Mouse (Mus musculus) adrenal gland, postnatal 25 days (tissue): ENCODE measurements around the gene Rpusd1. TPM values are rescaled to one million over a fixed set of nuclear protein-coding genes. Genes with fewer than 3 reads are reported as not detected.

Experiments
- DNase-seq: peaks from one replicate; pipeline ENCODE4 v3.0.0; 2021; ENCODE audit warnings: mixed read lengths
- long read RNA-seq: library from polyadenylated mRNA; stranded (forward); transcript quantifications from one replicate; pipeline ENCODE4 v2.0.0, GENCODE M21; 2021
- total RNA-seq: library from RNA; stranded (reverse); gene quantifications from 2 replicates; pipeline ENCODE4 v1.2.3, GENCODE M21; 2021

Rpusd1 gene
- 14.1 and 14.6 TPM in 2 replicates for total RNA-seq
- long read RNA-seq, transcript Rpusd1-201 (6 exons, 1,745 nt), result major isoform, 6 of 13 reads
- long read RNA-seq, partial matches to known transcripts, result 4 of 13 reads
- long read RNA-seq, other reads (novel, unspliced or antisense), result 1 of 13 reads

DNA sequence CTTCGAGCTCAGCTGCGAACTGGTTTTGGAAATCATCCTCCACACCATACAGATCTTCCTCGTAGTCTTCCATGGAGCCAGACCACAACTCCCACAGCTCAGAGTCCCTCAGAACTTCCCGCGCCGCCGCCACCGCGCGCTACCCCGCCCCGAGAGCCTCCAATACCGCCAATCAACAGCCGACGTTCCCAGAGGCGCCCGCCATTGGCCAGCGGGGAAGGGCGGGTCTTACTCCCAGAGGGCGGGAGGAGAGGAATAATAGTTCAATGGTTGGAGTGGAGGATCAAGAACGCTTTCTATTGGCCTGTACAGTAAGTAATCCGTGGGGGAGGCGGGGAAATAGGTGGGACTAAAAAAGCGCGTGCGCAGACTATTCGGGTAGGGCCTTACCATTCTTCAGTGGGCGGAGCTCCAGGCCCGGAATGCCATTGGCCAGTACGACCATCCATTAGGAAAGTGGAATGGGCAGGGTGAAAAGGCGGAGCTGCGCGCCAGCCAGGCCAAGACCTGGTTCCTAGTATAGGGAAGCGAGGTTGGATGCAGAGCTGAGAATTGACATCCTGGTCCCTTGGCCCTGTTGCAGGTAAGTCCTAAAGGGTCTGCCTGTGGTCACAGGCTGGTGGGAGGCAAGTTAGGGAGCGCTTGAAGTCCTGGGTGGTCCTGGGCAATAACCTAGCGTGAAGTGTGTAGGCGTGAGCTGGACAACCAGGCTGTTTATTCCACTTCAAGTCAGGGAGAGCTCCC lies at the start of gene Rpusd1, which contains the start of gene Chtf18:
Gene Rpusd1, plus strand, starts transcription at position 406 of the 744 bp plus-strand sequence.
Gene Chtf18, minus strand, starts transcription at position 155 of the 744 bp plus-strand sequence.
- DNase-seq, result peak; percentile 98

DNA sequence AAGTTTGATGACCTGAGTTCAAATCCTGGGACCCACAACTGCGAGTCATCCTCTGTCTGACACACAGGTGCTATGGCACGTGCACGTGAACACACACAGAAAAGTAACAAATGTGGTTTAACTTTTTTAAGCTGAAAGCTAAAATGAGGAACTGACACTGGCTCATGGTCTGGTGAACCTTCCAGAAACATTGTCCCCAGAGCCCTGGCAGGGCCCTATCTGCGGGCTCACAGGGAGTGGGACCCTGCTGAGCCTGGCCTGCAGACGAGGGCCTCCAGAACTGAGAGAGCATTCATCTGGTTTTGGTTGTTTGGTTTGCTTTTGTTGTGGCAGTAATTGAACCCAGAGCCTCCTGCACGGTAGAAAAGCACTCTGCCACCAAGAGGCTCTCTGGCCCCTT lies 49.5 kb upstream of the Rpusd1 start:
- no peak for DNase-seq

DNA sequence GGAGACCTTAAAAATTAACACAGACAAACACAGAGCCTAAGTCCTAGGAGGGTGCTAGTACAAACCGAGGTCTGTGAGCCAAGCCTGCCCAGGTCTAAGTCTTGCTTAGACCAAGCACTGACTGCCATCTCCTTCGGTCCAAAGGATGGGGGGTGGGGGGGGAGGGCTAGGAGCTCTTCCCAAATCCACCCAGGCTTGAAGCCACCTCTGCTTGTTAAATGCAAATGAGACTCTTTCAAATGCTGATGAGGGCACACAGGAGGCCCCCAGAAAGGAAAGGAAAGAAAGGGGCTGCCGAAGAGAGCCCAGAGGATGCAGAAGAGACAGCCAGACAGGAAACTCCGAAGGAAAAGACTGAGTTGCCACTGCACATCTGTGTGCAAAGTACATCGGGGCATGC lies 47.7 kb upstream of the Rpusd1 start:
- no peak for DNase-seq

DNA sequence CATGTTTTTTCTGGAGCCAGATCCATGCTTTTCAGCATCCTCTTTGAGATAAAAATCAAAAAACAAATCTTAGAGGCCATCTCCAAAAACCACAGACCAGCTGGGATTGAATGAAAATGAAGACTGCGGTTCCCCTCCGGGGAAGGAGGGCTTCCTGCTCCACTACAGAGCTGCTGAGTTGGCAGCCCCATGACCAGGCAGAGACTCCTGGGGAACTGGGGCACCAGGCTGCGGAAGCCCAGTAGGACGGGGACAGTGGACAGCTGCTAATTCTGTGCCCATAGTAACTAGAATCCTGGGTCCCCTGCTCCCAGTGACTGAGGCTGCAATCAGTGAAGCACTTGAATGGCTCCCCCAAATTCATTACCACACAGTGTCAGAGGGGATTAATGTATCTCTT lies 45.8 kb upstream of the Rpusd1 start:
- no peak for DNase-seq

DNA sequence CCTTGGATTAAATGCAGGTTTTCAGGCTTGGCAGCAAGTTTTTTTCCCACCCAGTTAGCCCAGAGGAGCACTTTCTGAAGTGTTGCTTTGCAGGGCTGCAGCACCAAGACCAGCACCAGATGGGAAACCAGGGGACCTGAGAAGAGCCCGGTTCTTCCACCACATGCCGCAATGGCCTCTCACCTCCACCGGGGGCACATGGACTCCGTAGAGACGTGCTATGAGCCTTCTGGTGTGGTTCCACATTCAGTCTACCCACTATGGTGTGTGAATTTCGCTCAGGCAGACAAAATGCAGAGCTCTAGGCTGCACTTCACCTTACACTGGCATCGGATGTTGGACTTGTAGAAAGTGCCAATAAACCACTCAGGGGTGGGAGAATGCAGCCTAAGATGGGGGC lies 41.1 kb upstream of the Rpusd1 start:
- DNase-seq, result no peak

DNA sequence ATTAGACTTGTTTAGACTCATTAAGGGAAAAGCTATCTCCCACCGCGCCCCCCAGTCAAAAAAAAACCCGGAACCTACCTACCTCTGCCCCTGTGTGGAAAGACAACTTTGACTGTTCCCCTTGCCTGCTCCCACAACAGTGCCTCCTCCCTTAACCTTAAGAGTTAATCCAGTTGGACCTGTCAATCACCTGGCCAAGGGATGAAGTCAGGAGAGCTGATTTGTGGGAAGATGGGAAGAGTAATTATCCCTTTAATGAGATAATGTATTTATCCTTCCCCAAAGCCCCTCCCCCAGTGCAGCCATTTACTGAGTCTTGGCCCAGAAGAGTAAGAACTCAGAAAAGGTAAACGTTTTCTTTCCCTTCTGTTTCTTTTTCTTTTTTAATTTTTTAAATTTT lies 38.5 kb upstream of the Rpusd1 start:
- no peak for DNase-seq

DNA sequence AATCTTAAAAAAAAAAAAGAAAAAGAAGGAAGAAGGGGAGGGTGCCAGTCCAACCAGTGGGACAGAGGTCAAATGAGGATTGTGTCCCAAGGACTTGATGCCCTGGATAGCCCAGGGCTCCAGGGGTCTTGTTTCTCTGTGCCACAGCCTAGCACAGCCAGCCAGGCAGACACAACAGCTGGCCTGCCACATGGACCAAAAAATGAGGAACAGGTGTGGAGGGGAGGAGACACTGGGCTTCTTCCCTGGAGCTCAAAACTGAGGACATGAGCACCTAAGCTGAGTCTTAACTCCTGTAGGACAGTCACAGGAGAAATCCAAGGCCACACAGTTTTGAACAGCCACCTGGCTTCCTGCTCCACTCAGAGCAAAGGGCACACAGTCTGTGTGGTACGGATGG lies 31.2 kb upstream of the Rpusd1 start:
- no peak for DNase-seq

DNA sequence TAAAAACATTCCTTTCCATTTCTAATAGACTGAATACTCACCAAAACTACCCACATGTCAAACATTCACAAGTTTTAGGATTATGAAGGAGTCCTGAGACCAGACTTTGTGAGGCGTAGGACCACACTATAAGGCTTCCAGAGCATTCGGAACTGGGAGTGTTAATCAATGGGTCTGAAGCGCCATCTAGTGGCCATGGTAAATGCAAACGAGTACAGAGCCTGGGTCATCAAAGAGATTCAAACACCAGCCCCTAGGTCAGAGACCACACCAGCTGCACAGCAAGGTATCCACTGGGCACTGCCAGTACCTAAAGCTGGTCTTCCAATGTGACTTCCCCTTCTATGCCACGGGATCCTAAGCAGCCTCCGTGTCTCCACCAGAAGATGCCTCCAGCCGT lies 29.0 kb upstream of the Rpusd1 start:
- peak; percentile 63 for DNase-seq

DNA sequence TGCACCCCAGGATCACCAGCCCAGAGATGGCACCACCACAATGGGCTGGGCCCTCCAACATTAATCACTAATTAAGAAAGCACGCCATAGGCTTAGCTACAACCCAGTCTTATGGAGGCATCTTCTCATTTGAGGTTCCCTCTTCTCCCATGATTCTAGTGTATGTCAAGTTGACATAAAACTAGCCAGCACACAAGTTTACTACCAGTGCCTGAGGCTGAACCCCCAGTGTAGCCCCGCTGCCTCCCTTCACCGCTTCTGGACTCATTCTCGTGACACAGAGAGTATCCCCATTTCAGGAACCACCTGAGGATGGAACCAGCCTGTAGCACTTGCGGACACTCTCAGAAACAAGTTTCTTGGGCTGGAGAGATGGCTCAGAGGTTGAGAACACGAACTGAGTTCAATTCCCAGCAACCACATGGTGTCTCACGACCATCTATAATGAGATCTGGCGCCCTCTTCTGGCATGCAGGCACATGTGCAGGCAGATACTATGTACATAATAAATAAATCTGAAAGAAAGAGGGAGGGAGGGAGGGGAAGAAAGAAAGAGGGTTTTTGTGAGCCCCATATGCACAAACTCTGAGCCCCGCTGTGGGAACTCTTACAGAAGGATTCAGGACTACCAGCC lies 26.5 kb upstream of the Rpusd1 start:
- DNase-seq, result no peak

DNA sequence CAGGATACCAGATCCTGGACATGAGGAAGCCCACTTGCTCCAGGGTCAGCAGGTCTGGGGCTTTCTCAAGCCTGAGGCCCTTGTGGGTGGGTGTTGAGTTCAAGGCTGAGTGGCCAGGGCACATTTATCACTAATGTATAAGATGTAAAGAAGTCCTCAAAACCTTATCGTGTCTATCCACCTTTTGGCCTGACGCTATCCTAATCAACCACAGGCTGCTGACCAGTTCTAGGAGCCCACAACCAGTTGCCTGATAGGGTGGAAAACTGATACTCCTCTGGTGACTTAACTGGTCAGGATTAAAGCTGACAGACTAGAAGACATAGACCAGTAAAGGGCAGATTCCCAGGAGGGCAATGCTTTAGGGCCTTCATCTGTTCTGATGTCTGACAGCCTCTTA lies 17.5 kb upstream of the Rpusd1 start:
- DNase-seq, result no peak

DNA sequence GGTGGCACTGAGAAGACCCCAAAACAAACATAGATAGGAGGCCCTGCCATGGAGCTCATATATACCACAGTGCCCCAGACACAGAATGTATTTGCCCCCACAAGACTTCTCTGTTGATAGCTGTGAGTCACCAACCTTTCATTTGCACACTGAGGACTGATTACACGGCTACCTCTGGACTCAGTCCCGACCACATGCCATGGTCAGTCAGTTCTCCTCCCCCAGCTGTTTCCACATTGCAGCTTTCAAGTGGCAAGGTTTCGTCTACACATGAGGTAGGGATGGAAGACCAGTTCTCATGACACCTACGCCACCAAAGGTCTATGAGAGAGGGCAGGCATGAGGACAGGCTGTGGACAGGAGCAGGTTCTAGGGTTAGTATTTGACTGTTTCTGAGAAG lies 16.3 kb upstream of the Rpusd1 start:
- no peak for DNase-seq

DNA sequence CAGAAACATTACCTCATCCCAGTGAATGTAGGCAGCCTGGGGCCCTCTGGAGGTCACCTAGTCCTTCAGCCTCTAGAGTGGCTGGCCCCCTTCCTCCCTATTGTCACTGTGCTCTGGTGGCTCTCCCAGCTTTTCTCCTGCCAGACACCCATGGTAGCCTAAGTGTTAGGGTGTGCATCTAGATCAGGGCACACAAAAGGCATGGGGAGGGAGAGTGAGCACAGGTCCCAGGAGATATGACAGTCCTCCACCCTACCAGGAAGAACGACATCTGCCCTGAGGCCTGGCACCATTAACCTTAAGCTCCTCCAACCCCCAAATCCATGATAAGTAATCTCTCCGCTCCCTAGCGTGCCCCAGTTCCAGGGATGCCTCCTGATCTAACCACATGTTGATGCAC lies 11.8 kb upstream of the Rpusd1 start:
- DNase-seq, result no peak

DNA sequence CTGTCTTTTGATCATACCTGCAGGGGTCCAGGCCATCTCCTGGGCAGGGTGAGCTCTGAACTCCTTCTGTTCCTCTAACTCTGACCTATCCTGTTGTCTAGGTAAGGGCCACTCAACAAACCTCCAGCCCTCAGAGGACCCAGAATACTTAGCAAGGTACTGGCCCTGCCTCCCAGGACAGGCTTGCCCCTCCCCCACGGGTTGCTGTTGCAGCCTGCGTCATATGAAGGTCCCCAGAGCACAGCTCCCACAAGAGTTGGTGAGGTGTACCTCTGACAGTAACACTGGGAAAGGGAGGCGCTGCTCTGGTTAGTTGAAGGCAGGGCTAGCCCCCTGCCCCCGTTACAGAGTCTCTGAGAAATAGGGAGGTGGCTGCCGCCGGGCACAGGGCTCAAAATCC lies 11.3 kb upstream of the Rpusd1 start:
- no peak for DNase-seq

DNA sequence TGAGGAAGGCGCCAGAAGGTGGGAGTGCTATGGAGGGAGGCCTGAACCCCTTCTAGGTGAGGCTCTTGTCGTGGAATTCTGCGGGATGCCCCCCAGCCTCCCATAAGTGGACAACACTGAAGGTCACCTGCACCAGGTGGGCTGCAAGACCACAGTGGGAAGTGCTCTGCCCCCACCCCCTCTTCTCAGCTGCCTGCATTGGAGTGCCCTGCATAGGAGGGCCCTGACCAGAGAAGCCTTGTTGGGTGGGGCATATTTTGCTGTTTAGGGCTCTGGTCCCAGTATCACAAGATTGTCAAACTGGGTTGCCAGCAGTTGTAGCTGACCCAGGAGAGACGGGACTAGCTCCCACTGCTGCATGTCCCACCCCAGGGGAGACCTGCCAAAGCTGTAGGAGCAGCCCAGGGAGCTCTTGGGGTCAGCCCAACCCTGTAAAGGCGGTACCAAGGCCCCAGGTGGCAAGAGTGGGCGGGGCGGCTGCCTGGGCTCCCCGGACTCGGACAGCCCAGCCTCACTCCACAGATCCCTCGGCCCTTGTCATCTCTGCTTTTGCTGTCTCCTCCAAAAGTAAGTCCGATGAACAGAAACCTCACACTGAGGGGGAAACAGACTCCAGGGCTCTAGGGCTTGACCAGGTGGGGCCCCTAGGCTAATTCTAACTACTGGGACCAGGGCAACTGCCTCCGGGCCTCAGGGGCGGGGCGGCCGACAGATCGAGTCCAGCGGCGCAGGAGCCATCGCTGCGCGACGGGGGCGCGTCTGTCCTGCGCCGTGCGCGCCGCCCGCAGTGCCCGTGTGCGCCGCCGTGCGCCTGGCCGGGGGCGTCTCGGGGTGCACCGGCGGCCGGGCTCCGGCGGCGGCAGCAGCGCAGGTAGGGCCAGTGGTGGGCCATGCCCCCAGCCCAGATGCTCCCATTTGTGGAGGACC lies 10.5 kb upstream of the Rpusd1 start, which contains the start of gene Gng13:
Gene Gng13, plus strand, starts transcription at position 461 of the 927 bp plus-strand sequence.
- no peak for DNase-seq

DNA sequence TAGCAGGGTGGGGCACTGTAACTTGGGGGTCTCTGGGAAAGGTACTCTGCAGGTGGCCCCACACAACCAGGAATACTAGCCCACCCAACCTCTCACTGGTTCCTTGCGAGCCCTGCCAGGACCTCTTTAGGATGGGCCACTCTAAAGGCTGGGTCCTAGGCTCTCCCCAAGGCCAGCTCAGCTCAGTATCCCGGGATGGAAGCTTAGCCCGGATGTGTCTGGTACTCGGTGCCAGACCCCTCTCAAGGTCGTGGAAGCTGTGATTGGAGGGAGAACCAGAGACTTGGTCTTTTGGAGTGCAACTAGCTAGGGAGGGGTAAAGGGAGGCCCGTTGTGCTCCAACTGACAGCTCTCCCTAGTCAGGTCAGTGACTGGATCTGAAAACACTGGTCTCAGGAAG lies 9.8 kb upstream of the Rpusd1 start:
- no peak for DNase-seq

DNA sequence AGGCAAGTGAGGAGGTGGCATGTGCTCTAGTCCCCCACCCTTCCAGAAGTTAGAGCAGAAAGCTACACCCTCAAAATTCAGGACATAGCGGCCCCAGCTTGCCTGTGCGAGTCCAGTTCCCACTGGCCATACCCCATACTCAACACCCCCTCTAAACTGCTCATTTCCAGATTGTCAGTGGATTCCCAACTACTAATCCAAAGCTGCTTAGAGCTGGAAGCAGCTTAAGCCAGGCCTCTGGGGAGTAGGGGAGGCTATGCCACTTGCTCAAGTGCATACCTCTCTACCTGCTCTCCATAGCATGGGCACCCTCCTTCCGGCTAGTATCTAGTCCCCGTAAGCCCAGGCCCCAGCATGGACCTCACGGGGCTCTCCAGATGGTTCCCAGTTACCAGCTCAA lies 6.0 kb upstream of the Rpusd1 start:
- no peak for DNase-seq

DNA sequence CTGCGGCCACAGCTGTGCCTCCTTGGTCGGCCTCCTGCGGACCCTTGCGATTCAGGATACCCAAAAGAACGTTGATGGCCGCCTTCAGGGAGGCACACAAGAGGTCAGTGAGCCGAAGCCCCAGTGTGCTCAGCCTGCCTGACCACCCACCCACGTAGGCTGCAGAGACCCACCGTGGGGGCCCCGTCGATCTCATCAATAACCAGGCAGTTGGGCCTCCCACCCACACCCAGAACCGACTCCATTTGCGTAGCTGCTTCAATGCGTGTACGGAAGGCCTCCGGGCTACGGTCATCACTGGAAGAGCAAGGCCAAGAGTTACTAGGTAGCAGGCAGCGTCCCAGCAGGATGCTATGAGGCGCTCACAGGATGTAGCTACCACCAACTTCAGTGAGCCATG lies 4.0 kb upstream of the Rpusd1 start:
- no peak for DNase-seq

DNA sequence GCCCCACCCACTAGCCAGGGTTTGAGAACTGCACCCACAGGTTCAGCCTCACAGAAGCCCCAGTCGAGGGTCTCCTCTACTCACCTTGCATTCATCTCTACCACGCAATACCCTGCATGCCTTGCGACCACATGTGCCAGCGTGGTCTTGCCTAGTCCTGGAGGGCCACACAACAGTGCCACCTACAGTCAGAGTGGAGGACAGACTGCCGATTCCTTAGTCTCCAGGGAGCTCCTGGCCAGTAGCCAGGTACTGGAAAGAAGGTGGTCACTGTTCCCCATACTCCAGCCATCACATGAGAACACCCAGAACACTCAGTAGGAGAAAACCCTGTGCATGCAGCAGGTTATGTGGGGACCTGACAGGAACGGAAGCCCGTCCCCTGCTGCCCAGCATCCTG lies 3.6 kb upstream of the Rpusd1 start:
- DNase-seq, result no peak

DNA sequence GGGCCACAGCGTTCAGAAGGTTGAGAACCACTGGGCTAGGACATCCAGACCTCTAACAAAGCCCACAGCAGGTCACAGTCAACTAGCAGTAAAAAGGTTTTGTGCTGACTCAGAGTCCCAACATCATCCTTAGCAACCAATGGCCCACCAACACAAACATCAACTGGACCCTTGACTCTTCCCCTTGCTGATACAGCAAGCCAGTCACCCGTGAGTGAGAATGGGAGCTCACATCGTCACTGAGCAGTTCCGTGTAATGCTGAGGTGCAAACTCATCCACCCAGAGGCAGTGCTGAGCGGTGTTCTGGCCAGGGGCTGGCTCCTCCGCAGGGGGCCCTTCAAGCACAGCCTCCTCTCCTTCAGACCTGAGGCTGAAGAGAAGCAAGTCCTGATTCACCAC lies 2.2 kb upstream of the Rpusd1 start:
- DNase-seq, result no peak

DNA sequence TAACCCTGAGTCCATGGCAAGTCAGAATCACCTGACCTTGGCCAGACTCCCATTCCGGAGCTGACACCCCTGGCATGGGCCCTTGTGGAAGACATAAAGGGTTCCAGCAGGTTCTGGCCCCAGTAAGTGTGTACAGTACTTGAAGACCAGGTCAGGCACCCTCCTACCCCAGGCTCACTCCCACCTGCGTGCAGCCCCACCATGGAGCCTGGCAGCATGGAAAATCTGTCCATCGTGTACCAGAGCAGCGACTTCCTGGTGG lies 470 bp downstream of the Rpusd1 start:
- no peak for DNase-seq

DNA sequence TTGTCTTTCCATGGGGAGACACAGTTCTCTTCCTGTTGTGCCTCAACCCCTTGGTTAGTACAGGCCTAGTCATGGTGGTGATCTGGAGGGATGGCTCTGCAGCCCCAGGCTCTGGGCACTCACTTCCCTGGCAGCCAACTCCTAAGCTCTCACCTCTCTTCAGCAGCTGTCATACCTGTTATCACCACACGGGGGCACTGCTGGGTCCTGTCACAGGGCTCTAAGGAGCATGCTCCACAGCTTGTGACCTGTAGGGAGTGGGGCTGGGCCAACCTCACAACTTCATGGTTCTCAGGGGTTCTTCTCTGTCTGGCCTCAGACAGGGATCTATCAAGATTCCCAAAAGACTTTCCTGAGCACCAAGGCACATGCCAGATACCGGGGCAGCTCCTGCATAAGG lies 4.6 kb downstream of the Rpusd1 start:
- DNase-seq, result peak; percentile 85

DNA sequence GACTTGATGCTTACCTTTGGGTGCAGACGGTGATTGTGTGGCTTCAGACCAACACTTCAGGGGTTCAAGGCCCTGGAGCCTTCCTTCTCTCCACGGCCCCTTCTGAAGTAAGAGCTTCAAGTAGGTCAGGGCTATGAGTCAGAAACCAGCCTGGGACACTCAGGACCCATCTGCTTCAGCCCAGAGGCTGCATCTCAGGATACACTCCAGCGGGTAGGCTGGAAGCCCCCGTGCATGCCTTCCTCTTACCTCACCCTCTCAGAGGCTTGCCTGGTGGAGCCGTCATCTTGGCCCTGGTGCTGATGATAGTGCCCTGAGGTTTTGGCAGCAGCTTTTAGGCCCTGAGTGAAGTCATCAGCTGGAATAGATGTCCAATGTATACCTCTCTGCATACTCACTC lies 7.8 kb downstream of the Rpusd1 start:
- no peak for DNase-seq

DNA sequence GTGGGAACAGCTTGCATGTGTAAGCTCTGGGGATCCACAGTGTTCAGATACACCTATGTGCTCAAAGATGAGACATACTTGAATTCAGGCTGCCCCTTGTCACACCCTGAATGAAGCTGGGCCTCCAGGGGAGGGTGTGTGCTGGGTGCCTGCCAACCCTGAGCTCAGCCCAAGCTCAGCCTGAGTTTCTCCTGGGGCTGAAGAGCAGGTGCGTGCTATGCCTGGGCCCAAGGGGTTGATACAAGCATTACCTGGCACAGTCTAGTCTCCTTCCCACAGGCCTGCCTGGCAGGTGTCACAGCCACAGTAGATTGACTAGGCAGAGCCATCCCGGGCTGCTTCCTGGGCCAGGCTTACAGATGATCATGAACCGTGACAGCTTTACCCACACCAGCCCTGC lies 8.3 kb downstream of the Rpusd1 start, which contains the start of gene Mslnl:
Gene Mslnl, plus strand, starts transcription at position 298 of the 400 bp plus-strand sequence.
- DNase-seq, result no peak
